Mouse (Mus musculus) urinary bladder, postnatal 10 days (tissue): Measurements from ENCODE around the gene Adamts18.

Source experiments
- DNase-seq: peaks from one replicate; pipeline ENCODE4 v3.0.0; 2022; ENCODE audit warnings: low spot score

Gene Adamts18

DNA sequence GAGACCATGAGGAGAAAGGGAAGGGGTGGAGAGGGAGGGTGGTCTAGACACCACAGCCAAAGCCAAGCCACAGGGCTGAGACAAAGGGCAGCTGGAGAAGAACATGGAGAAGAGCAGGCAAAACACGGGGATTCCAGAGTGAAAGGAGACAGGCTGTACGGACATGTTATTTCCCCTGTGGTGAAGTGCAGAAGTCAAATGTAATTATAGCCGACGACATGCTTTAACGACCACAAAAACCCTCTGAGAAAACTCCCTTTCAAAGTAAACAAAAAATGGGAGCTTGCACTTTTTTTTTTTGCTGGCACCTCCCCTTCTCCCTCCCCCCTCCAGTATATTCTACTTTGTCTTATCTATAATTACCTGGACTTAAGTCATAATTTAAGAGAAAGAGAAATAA, 92.7 kb downstream of the Adamts18 start:
- DNase-seq = no peak

DNA sequence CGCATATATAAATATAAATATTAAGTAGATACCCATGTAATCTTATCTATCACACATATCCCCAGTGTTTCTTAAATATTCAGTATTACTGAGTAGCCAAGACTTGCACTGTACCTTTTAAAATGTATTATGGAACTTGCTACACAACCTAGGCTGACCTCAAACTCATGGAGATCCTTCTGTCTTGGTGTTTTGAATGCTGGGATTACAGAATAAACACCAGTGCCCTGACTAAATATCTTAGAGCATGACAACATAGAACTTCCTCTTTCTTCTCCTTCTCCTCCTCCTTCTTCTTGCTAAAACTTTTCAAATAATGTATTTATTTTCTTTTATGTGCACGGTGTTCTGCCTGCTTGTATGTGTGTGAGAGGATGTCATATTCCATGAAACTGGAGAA, 95.4 kb downstream of the Adamts18 start:
- DNase-seq = no peak

DNA sequence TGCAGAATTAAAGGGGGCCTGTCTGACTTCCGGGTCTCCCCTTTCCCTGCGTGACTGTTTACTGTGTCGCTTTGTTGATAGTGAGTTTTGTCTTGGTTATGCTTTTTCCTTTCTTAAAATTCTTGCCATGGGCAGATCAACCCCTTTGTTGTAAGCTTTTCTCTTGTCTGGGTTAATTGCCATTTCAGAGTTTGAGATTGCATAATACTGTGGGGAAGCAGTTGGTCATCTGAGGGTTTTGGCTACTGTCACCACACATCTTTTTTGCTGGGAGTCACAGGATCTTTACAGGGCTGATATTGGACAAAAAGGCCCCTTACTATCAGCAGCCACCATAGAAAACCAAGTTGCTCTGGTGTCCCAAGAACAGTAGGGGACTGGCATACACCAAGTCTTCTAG, 96.2 kb downstream of the Adamts18 start:
- DNase-seq = no peak

DNA sequence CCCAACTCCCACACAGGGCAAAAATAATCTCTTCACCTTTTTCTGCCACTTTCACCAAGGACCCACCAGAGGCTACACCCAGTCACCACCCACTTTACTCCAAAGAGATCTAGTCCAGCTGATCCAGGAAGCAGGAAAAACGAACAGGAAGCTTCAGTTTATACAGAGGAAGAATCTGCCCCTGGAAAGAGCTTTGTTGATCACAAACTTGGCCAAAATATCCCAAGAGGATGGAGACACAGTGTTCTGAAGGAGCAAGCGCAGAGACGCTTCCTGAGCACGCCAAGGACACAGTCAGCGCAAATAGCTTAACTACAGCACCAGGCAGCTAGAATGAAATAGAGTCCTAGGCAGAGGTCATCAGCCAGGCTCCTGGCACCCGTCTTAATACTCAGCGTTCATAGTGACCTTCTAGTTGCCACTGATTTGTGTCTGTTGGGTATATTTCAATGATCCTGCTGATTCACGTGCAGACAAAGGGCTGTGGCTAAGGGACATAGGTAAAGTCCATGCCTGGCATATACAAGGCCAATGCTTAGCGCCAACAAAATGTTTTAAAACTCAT, 113.0 kb downstream of the Adamts18 start:
- DNase-seq = no peak

DNA sequence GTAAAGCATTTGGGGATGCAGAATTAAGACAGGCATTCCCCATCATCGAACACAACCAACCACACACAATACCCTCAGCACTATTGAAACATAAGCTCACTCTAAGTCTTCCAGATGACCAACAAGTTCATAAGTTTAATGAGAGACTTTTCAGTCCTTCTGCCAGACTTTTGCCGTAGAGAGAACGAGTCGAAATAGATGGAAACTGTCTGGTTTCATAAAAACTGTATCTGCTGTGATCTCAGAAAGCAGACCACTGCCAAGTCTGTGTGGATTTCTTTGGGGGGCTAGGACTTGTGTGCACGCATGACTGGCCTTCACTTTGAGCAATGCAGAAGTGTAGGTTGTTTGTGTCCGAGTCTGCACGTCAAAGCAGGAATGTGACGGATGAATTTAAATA, 123.2 kb downstream of the Adamts18 start:
- DNase-seq = no peak

DNA sequence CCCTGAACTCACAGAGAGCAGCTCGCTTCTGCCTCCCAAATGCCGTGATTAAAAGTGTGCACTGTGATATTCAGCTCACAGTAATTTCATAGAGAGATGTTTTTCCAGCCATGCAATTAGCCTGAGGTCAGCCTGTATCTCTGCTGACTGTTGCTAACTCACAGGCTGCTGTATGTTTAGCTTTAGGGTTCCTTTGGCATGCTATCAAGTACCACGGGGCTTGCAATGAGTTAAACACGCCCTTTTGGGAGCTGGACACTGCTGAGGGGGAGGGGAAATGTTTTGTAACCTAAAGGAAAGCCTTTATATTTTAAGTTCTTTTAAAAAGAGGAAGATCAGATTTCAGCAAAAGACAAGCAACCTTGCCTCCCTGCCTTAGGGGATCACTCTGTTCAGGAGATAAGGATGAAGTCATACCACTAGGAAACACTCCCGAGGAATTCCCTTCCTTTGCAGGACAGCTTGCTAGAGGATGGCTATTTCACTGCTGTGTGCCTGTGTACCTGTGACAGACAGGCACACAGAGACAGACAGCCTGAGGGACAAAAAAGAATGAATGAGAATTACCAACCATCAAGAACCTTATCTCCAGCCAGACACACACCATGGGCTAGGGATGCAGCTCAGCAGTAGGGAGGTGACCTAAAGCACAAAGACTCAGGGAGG, 124.5 kb downstream of the Adamts18 start:
- DNase-seq = no peak

DNA sequence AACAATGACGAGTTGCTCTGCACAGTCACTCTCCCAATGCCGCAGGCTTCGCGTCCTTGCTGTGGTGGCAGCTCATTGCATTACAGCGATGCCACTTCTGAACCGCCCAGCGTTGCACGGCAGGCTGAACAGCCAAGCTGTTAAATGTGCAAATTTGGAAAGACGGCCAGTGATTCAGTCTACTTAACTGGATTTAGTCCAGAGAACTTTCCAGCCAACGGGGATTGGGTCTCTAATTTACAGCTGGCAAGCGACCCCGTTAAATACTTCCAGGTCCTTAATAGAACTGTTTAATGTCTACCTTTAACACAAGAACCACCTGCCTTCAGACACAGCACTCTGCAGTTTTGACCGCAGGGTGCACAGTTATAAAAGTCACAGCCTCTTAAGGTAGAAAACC, 127.1 kb downstream of the Adamts18 start:
- no peak for DNase-seq

DNA sequence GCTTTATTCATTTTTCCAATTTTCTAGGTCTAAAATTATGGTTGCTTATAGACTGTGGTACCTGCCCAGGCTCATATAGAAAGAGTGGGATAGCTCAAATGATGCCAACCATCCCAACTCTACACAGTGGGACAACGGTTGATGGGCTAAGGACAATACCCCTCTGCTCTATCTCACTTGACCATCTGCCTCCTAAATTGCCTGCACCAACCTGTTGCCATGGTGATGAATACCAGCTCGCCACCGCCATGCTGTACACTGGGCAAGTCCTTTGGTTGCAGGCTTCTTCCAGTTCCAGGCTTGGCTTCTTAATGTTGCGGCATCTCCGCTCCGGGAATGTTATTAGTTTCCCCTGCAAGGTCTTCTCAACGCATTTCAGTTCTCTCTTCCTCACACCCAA, 143.6 kb downstream of the Adamts18 start:
- DNase-seq = no peak

DNA sequence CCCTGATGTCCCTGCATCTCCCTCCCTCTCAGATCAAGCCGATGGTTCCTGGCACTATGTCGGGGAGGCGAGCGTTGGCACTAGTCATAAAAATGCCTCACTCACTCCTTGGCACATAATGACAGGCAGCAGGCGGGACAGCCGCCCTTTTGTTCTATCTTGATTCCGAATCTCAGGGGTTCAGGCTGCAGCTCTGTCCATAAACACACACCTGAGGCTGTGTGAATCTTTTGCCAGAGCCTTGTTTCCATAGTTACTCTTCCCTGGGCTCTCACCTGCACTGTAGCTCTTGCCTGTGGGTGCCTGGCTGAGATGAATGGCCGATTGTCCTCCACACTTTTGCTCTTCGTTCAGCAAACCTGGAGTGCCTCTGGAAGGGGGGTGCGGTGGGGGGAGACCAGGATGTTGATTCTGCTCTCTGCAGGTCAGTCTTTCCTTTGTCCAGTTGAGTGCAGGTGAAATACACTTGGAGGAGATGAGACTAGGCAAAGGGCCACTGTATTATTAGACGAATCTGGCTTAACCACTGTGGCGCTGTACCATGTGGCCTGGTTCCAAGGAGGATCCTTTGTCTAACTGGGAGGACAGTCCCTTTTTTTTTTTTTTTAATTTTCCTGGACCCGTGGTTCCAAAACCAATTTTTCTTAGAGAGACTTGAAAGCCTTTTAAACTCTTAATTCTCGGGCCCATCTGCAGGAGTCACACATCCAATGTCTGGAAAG, 156.8 kb downstream of the Adamts18 start:
- DNase-seq = no peak

DNA sequence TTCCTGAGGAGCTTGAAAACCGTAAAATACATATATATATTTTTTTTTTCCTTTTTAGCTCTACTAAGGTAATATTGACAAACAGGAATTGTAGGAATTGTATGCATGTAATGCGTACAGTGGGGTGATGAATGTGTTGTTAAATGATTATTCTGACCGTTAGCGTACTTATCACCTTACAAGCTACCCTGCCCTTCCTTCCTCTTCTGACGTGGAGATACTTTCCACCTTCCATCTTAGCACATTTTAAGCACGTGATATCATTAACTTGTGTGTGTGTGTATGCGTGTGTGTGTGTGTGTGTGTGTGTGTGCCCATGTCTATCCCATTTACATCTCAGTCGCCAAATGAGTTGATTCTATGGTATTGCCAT, 160.0 kb downstream of the Adamts18 start:
- no peak for DNase-seq

DNA sequence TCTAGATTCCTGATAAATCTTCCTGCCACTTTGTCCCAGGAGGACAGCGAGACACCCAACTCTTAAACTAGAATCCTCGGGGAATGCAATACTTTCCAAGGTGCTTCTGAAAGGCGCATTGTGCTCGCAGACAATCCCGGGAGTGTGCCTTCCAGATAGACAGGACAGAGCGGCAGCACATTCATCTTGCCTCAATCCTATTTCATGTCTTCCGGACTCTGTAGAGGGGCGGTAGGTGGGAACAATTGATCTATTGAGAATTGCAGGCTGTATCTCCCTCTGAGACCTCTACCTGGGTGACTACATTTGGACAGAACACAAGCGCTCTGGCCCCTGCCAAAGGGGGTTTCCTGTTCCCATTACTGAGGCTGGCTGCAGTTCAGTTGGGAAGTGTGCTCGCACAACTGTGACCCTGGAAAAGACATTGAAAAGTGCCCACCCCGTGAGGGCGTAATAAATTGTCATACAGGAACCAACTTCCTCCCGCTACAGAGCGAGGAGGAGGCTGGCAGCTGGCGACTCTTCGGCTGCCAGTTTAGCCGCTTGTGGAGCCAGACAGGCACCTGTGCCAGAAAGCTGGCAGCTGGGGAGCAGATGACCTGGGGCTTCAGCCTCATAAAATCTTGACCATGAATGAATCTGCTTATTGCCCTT, 160.5 kb downstream of the Adamts18 start:
- no peak for DNase-seq

DNA sequence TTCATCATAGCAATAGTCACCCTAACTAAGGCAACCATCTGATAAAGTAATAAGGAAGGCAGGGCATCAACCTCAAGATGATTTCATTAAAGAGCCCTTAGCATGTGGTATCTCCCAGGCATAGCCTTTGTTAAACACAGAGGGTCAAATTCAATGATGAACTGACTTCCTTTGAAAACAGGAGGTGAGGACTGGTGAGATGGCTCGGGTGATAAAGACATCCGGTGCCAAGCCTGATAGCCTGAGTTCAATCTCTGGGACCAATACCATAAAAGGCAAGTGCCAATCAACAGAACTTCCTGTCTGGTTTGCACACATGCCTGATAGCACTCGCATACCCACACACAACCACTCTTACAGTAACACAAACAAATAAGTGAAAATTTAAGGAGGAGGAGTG, 169.2 kb downstream of the Adamts18 start:
- no peak for DNase-seq

DNA sequence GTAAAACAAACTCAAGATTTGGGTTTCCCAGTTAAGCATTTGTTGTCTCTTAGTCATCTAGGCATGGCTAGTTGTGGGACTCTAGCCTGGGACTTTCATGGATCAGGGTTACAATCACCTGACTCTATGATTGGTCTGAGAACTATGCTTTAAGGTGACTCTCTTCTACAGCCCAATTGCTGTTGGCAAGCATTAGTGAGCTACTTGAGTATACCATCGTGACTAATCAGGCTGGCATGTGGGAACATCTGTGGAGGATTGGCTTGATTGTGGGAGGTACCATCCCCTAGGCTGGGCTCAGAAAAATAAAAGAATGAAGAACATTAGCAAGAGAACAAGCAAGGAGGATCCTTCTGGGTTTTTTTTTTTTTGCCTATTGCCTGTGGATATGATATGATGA, 171.7 kb downstream of the Adamts18 start:
- no peak for DNase-seq

DNA sequence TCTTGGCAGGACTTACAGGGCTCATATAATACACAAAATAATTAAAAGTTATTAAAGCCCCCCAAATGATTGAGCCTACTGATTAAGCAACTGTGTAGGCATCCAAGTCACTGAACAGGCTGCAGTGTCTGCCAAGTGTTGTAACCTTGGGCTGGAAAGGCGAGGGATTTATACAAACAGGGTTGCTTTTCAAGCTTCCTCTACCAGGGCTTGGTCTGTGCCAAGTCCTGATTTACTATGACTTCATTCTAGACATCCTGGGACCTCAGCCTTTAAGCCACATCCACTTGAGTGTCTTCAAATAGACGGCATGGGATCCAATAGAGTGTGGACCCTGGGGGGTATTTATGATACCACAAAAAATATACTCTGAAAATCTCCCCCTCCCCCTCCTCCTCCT, 173.3 kb downstream of the Adamts18 start:
- DNase-seq = no peak

DNA sequence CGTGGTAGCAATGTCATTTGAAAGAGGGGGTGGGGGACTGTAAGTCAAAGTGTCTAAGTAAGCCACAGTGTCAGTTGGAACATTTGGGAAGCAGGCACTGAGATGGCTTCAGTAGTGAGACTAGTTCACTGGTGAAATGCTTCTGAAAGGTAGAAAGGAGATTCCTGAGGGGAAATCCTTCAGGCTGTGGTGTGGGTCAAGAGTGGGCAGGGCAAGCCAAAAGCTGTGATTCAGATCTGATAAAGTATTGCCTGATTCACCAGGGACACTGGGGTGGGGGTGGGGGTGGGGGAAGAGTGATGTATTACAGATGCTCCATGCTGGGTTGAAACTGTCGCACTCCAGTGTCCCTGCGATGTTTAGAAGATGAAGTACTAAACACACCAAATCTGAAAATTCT, 173.9 kb downstream of the Adamts18 start:
- no peak for DNase-seq

DNA sequence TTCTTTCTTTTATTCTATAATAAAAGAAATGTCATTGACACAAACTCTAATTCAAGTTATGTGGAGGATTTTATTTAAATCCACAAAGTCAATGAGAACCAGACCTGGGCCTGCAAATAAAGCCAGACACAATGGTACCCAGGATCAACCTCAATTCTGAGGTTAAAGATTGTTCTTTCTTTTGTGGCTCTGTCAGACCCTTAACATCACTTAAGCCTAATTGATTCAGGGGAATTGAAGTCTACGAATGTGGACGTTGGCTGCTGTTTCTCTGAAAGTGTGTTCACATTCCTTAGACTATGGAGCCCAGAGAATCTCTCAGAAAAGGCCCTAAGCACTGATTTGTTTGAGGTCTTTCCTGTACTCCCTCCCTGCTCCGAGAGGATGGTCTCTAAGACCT, 175.2 kb downstream of the Adamts18 start:
- DNase-seq = no peak

DNA sequence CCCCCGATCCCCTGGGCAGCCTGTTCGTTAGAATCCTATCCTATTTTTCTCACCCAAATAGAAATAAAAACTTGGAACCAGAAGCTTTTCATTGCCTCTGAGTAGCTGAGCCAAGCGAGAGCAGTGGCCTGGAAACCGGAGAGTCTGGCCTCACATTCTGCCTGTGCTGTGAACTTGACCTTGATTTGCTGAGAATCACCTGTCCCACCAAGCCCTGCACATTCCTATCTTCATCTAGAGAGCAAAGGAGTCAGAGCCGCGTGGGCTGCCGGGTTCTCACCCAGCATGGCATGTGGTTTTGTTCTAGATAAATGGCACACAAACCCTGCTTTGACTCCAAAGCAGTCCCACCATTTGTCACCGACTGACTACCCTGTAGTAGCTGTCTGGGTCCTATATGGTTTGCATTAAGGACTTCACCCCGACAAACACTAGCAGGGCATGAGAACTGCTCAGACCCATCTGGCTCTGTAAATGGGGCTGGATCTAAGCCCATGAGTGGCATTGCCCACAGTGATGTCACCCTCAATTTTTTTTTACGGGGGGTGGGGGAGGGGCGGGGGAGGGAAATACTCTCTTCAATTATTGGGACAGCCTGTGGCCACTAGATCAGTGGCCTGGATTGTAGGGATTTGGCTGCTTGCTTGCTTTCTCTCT, 175.8 kb downstream of the Adamts18 start:
- no peak for DNase-seq

DNA sequence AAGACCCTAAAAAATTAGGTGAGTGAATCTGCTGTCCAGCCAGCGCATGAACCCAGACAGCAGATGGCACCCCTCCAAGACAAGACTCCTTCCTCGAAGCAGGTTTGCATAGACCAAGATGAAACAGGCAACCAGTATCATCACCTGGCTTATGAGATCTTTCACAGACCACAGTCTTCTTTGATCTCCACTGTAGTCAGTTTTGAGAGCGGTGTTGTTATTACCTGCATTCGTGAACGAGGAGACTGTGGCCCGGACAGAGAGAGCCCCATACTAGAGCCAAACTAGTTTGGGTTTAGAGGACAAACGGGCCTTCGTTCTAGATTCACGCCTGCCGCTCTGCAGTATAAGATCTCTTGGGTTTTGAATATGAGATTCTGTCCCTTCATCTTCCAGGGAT, 178.6 kb downstream of the Adamts18 start:
- DNase-seq = no peak

DNA sequence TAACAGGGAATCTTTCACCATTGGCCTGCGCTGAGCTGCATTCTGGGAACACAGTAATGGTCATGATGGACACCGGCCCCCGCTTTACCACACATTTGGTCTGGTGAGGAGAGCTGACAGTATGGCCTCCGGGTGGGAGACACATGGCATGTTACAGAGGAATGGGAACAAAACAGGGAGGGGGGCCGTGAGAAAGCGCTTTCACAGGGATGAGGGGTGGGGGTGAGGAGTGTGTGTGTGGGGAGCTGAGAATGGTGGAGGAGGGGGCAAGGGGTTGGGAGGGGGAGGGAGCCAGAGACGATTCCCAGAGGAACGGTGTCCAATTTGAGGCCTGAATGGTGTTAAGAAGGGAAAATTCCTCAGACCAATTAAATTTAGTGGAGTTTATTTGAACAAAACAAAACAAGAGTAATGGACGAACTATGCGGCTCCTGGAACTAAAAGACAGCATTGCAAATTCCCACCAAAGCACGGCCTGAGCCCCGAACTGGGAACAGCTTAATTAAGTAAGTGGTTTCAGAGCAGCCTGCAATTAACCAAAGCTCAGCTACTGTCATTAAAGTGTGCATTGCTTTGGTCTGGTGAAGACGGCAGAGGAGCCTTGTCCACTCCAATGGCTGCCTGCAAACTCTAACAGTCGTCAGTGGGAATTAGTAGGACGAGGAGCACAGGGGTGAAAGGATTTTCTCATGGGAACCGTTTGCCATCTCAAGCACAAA, 181.7 kb downstream of the Adamts18 start:
- no peak for DNase-seq

DNA sequence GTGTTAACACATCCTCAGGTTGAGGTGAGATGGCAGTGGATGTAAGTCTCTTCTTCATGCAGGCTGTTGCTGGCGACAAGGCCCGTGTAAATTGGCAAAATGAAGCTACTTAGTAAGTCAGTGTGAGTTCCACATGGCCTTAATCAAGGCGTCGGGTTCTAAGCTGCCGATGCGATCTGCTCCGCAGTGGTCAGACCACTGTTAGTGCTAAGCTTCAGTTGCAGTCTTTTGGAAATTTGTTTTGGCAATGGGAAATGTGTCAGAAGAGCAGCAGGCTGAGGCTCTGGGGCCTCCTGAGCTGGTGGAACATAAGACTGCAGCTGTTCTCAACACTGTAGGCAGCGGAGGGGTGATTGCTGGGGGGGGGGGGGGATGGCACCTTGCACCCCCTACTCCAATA, 182.6 kb downstream of the Adamts18 start:
- DNase-seq = no peak

DNA sequence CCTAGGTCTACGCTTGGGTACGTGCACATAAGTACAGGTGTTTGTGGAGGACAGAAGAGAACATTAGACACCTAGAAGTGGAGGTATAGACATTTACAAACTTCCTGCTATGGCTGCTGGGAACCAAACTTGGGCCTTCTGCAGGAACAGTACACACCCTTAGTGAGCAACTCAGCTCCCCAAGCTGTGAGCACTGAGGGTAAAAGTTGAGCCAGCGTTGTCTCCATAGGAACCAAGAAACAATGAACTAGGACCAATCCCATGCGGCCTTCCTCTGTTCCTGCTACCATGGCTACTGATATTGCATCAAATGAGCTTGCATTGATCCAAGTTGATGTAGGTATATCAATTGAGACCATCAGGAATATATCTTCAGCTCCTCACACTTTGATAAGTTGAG, 183.5 kb downstream of the Adamts18 start:
- no peak for DNase-seq

DNA sequence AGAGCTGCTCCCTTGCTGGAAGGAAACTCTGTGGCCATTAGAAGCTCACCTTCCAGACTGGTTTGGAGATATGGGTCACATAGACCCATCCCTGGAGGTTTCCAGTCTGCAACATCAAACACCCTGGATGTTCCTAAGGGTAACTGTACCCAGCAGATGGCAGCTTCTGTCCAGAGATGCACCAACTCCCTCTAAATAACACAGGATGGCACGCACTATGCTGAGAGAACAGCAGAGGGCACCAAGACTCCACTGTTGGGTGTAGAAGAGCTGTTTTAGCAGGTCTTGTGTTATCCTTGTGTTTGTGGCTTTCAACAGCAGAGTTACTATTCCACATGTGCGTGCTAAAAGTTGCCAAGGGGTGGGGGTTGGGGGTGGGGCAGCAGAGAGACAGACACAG, 184.0 kb downstream of the Adamts18 start:
- DNase-seq = peak; percentile 29
